Mouse (Mus musculus) leukemia stem cell, adult 10-12 weeks (primary cell): ENCODE data around the gene Asic4. TPM values are rescaled to one million over a fixed set of nuclear protein-coding genes. Genes with fewer than 3 reads are reported as not detected.

Source experiments
- polyA plus RNA-seq: library from polyadenylated mRNA; stranded (reverse); fragments of >175 nt; gene quantifications from 2 replicates; pipeline ENCODE4 v1.2.3, GENCODE M21; 2012; ENCODE audit warnings: low replicate concordance

Asic4 gene
- polyA plus RNA-seq = 0.25 TPM in 1 of 2 replicates, not detected in the other

DNA sequence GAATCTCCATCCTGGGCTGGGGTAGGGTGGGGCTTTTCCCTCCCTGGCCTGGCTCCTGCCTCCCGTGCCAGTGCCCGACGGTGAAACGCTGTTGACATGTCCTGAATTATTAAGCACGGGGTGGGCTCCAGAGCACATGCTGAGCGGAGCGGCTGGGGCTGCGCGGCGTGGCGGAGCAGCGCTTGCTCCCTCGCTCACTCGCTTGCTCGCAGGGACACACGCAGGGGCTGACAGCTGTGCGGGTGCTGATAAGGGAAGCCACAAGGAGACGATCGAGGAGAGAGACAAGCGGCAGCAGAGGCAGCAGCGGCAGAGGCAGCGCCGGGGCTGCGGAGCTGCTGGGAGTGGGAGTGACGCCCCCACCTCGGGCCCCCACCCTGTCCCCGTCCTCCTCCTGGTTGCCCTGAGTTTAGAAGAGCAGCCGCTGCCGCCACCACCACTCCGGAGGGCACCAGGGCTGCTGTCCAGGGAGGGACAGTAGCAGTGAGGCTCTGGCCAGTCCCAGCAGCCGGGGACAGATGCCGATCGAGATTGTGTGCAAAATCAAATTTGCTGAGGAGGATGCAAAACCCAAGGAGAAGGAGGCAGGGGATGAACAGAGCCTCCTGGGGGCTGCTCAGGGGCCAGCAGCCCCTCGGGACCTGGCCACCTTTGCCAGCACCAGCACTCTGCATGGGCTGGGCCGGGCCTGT is at the start of gene Asic4:
Gene Asic4, plus strand, starts transcription at position 123 of the 692 bp plus-strand sequence.

GRCm38 (mm10) chr1:75435475-75436328 is 14.5 kb upstream of the Asic4 start, which contains the start of gene Gmppa:
Gmppa (plus strand) TSS chr1:75435930.

GRCm38 (mm10) chr1:75478916-75479634 is 28.8 kb downstream of the Asic4 start, which contains the start of the genes Chpf and Tmem198:
Chpf (minus strand) TSS chr1:75479307.
Tmem198 (plus strand) TSS chr1:75479532.

GRCm38 (mm10) chr1:75505956-75506831 is 56.0 kb downstream of the Asic4 start, which contains the start of gene Obsl1:
Obsl1 (minus strand) TSS chr1:75506452.

GRCm38 (mm10) chr1:75507006-75507405 is 56.8 kb downstream of the Asic4 start, which contains the start of gene Inha:
Inha (plus strand) TSS chr1:75507077.

DNA sequence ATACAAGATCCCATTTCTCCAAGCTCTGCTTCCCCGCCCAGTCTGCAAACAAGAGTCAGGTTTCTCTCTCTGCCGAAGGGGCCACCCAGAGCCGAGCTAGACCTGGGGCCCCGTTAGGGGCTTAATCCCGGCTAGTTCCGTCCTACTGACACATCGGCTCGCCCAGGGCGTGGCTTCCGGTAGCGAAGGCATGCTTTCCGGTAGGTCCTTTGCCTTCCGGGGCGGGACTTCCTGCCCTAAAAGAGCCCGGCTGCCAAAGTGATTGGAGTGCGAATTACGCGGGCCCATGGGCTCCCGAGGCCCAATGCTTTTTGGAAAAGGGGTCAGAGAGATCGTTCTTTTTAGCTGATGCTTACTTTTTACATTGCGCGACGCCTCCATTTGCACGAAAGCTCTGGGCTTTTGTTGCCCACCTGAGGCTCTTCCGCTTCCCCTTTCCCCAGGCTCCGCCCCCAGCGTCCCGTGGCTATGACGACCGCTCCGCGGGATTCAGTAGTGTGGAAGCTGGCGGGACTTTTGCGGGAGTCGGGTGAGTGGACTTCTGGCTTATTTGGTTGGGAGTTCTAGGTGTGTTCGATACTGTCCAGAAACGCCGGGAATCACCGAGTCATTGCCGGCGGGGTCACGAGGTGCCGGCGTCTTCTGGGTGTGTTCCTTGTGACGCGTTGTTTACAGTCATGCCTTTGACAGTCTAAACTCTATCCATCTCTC is 71.2 kb downstream of the Asic4 start, which contains the start of gene Stk11ip:
Gene Stk11ip, plus strand, starts transcription at position 209 of the 711 bp plus-strand sequence.

Other genes with a start within 250 kb of the Asic4 start
- 0.52 and 0.63 TPM in 2 replicates for gene Glb1l, start 239.6 kb upstream of the Asic4 start, polyA plus RNA-seq
- gene Stk16, start 239.6 kb upstream of the Asic4 start, polyA plus RNA-seq = 138 and 154 TPM in 2 replicates
- 25.8 and 166 TPM in 2 replicates for gene Tuba4a, start 230.6 kb upstream of the Asic4 start, polyA plus RNA-seq
- gene A630095N17Rik, start 218.3 kb upstream of the Asic4 start, polyA plus RNA-seq = not detected in 2 replicates
- gene Dnajb2, start 214.0 kb upstream of the Asic4 start, polyA plus RNA-seq = 27.3 and 57.8 TPM in 2 replicates
- 0.21 and 0.60 TPM in 2 replicates for gene Ptprn, start 185.9 kb upstream of the Asic4 start, polyA plus RNA-seq
- not detected in 2 replicates for gene Resp18, start 172.0 kb upstream of the Asic4 start, polyA plus RNA-seq
- gene Dnpep, start 132.4 kb upstream of the Asic4 start, polyA plus RNA-seq = 26.7 and 71.9 TPM in 2 replicates
- gene Des, start 90.1 kb upstream of the Asic4 start, polyA plus RNA-seq = 3.6 and 7.7 TPM in 2 replicates
- 3.2 and 3.5 TPM in 2 replicates for gene Speg, start 75.1 kb upstream of the Asic4 start, polyA plus RNA-seq
- 103 and 189 TPM in 2 replicates for gene Gmppa, start 14.5 kb upstream of the Asic4 start, polyA plus RNA-seq
- gene Chpf, start 28.9 kb downstream of the Asic4 start, polyA plus RNA-seq = 39.4 and 46.1 TPM in 2 replicates
- gene Tmem198, start 29.1 kb downstream of the Asic4 start, polyA plus RNA-seq = 1.3 and 5.1 TPM in 2 replicates
- gene Obsl1, start 56.0 kb downstream of the Asic4 start, polyA plus RNA-seq = 0.25 and 0.72 TPM in 2 replicates
- gene Inha, start 56.6 kb downstream of the Asic4 start, polyA plus RNA-seq = 0.16 TPM in 1 of 2 replicates, not detected in the other
- gene Stk11ip, start 71.1 kb downstream of the Asic4 start, polyA plus RNA-seq = 57.1 and 87.0 TPM in 2 replicates
- 0.60 and 0.76 TPM in 2 replicates for gene Slc4a3, start 95.8 kb downstream of the Asic4 start, polyA plus RNA-seq